Mouse (Mus musculus) heart, postnatal 14 days (tissue): ENCODE results near the gene Adamts17. TPM values are rescaled to one million over a fixed set of nuclear protein-coding genes. Genes with fewer than 3 reads are reported as not detected.
A peak's percentile ranks its signal among the peaks of the same experiment; 100 is the strongest.

Source experiments
- DNase-seq, 2 experiments: peaks; one replicate each; pipeline ENCODE4 v3.0.0; 2021 to 2022
- intact Hi-C: fragments of 180-260 bp; cut with DNase I; formaldehyde crosslinking; loops from one replicate; pipeline ENCODE4 v1.15.1; 2025
- total RNA-seq, 2 experiments: library from RNA; stranded (reverse); gene quantifications; 2 replicates each; pipeline ENCODE4 v1.2.3; 2021

Adamts17 gene
- total RNA-seq, 2 experiments from 2014 or later: 11.7 to 12.8 TPM

GRCm38 (mm10) chr7:66923595-66923994 is 84.1 kb downstream of the Adamts17 start:
- DNase-seq: no peak
- intact Hi-C loops: no loop called here

GRCm38 (mm10) chr7:66924104-66924503 is 84.6 kb downstream of the Adamts17 start:
- intact Hi-C loops: no loop called here
- DNase-seq: no peak

- DNase-seq: peak; percentile 80 to 86
- intact Hi-C loops: no loop called here
Observed at GRCm38 (mm10) chr7:66929263-66929662, 89.7 kb downstream of the Adamts17 start.

GRCm38 (mm10) chr7:66931291-66931690 is 91.8 kb downstream of the Adamts17 start:
- intact Hi-C loops: loop anchor here (5.0 kb wide), 1 partner anchor 41 kb away; no protein-coding TSS in a partner anchor

DNA sequence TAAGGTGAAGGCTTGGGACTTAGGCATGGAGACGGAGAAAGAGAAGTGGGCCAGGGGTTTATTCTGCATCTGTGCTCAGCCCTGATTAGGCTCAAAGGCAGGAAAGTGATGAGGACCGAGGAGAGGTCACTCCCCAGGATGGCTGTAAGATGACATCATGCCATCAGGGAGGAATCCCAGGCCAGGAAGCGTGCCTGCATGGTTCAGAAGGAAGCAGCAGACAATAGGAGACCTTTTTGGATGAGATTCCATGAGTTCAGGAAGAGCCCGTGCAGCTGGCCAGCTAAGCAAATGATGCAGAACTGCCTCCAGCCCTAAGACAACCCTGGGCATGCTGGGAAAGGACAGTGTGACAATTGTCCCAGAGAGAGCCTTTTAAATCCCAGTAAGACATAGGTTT is 93.7 kb downstream of the Adamts17 start:
- DNase-seq: peak; percentile 34 to 57
- intact Hi-C loops: loop anchor here (5.0 kb wide), 1 partner anchor 39 kb away; no protein-coding TSS in a partner anchor

More at GRCm38 (mm10) chr7:66931291-66931690, 91.8 kb downstream of the Adamts17 start:
- no peak for DNase-seq

- DNase-seq: peak; percentile 51 to 66
- intact Hi-C loops: loop anchor here (5.0 kb wide), 1 partner anchor 38 kb away; no protein-coding TSS in a partner anchor
Observed at GRCm38 (mm10) chr7:66934062-66934461, 94.5 kb downstream of the Adamts17 start.

GRCm38 (mm10) chr7:66935041-66935440 is 95.5 kb downstream of the Adamts17 start:
- no peak for DNase-seq
- intact Hi-C loops: no loop called here

DNA sequence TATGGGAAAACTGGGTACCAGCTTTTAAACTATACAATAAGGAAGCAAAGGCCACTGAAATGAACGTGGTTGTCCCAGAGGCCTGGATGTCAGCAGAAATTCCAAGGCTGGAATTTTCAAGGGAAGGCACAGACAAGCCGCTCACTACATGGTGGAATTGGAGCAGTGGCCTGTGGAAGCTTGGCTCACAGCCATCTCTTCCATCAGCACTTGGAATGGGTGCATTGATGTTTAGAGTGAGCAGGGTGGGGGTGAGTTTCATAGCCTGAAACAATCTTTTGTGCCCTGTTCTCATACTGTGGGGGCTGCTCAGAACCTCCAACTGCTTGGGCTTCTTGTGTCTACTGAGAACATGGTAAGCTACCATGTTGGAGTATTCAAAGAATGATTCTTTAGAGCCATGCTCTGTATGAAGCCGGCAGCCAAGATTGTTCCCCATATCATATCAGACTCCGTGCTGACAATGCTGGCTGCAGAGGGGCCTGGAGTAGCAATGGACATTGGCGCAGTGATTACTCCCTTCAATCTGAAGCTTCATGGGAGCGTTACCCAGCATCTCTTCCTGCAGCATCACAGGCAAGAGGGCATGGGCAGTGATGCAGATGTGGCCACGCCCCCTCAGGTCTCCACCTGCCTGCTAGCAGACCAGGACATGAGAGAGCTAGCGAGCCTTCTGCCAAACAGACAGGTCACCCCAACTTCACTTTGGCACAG is 96.7 kb downstream of the Adamts17 start:
- DNase-seq: peak in 1 of 2 experiments; percentile 55
- intact Hi-C loops: no loop called here

GRCm38 (mm10) chr7:66936911-66937310 is 97.4 kb downstream of the Adamts17 start:
- no peak for DNase-seq

DNA sequence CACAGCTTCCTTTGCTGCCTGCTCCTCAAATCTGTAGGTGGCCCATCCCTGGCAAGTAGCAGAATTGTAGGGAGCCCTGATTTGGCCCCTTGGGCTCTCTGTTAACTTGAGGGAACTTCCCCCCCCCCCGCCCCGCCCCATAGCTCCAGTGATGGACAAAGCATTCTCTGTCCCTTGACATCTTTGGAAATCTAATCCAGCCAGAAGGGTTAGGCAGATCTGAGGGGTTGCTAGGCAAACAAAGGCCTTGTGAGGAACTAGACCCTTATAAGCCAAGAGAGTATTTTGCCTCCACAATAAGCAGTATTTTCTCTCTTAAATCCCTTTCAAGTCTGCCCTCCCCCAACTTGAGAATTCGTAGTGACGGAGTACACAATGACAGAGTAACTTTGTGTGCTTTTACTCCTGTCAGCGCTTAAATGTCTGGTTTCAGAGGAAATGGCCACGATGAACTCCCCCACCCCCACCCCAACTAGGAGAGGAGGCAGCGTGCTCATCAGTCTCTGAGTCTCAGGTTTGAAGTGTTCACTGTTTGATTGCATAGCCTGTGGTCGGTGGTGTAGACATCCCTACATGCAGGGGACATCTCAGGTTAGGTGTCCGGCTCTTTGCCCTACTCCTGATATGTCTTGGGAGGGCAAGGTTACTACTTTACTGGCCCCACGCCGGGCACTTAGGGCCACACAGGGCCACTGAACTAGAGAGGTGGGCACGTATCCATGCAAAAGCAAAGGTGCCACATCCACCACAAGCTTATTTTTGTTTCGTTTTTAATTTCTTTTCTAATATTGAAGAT is 99.7 kb downstream of the Adamts17 start:
- intact Hi-C loops: no loop called here
- DNase-seq: no peak

More at GRCm38 (mm10) chr7:66936911-66937310, 97.4 kb downstream of the Adamts17 start:
- intact Hi-C loops: no loop called here

GRCm38 (mm10) chr7:66940761-66941160 is 101.2 kb downstream of the Adamts17 start:
- no peak for DNase-seq
- intact Hi-C loops: no loop called here

- DNase-seq: no peak
- intact Hi-C loops: no loop called here
Observed at GRCm38 (mm10) chr7:66949006-66949405, 109.5 kb downstream of the Adamts17 start.

DNA sequence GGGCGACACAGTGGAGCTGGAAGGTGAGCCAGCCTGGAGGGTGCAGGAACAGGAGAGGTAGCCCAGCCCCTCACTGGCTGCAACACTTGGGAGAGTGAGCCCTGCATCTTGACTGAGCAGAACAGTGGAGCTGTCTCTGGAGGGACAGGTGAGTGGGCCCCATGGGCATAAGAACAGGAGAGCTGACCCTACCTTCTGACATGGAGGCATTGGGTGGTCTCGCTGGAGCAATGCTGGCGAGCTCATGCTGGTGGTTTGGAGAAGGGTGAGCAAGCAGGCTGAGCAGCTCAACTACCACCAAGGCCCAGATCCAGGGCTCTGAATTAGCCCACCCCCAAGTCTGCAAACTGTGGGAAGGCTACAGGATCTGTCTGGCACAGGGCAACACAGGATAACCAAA is 113.4 kb downstream of the Adamts17 start:
- DNase-seq: no peak
- intact Hi-C loops: no loop called here

DNA sequence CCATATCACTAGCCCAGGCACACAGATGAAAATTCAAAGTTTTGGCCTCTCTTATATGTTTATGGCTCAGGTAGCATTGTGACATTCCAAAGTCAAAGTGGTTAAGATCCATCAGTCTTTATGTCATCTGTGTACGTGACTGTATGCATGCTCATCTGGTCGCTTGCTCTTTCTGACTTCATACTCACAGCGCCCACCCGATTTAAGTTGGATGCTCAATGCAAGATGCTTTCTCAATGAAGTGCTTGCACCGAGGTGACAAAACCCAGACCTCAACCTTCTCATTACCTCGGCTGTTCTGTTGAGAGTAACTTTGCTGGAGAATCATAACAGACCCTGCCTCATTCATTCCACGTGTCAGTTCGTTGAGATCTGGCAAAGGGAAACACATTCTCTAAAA is 114.5 kb downstream of the Adamts17 start:
- intact Hi-C loops: no loop called here
- DNase-seq: no peak

DNA sequence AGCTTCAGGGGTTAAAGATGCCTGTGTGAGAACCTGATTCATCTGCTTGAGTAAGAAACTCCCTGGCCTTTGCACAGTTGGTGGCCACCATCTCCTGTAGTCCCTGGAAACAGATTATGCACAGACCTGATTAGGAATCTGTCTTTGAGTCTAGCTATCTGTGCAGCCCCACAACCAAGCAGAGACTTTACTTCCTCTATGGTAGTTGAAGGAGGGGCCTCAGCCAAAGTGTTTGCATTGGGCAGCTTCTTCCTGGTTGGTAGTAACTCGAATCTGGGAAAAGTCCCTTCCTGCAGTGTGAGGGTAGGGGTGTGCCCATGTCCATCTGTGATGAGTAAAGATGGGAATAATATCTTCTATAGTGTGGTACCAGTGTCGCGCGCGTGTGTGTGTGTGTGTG is 115.2 kb downstream of the Adamts17 start:
- no peak for DNase-seq
- intact Hi-C loops: no loop called here

GRCm38 (mm10) chr7:66955455-66955919 is 116.0 kb downstream of the Adamts17 start:
- DNase-seq: peak; percentile 46 to 70
- intact Hi-C loops: no loop called here

- DNase-seq: peak; percentile 70 to 87
- intact Hi-C loops: no loop called here
Observed at GRCm38 (mm10) chr7:66955978-66956377, 116.4 kb downstream of the Adamts17 start.

GRCm38 (mm10) chr7:66957764-66958163 is 118.2 kb downstream of the Adamts17 start:
- DNase-seq: no peak
- intact Hi-C loops: no loop called here

GRCm38 (mm10) chr7:66960246-66961033 is 120.9 kb downstream of the Adamts17 start:
- DNase-seq: peak; percentile 32 to 42

GRCm38 (mm10) chr7:66962736-66963135 is 123.2 kb downstream of the Adamts17 start:
- DNase-seq: no peak

More at GRCm38 (mm10) chr7:66960246-66961033, 120.9 kb downstream of the Adamts17 start:
- intact Hi-C loops: no loop called here

More at GRCm38 (mm10) chr7:66962736-66963135, 123.2 kb downstream of the Adamts17 start:
- intact Hi-C loops: no loop called here
